27 mouse cellular contexts compared by ENCODE assay signal in the genomic region with DNA sequence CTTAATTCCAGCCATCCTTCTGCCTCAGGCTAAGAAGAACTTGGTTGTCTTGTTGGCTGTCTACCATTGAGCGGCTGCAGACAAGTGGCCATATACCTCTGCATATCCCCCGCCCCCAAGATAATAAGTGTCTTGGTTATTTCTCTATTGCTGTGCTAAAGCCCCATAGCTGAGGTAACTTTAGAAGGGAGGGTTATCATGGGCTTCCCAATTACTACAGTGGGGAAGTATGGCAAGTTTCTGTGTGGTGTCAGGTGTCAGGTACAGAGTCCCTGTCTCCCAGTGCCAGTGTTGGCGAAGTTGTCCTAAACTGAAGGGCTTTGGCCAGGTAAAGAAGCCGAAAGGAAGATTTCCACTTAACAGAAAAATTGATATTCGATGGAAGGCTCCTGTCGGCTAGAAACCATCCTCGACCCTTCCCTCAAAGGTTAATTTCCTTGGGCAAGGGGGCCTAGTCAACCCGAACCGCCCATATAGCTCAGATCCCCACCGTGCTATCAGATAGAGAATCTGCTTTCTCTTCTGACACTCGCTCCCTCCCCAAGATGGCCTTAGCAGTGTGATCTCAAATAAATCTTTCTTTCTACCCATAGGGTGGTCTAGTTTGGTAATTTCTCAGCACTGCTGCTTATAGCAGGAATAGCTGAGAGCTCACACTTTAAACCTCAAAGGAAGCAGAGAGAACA.
"Had no signal": no experiment of that assay in that cellular context is flagged by ENCODE, and none has a peak within 500 bp of the region (broad histone marks: within the 10 kb centered on the region; RNA-seq: fewer than 3 reads in every experiment).

No protein-coding gene starts in this region.

- H3K4me1 ChIP-seq: heart, embryonic 13.5 days; heart, embryonic 15.5 days; hindbrain, embryonic 10.5 days; hindbrain, embryonic 12.5 days; intestine, embryonic 15.5 days; limb, embryonic 10.5 days; limb, embryonic 12.5 days; liver, embryonic 13.5 days; liver, embryonic 15.5 days had no signal

- ATAC-seq: hindbrain, embryonic 16.5 days; inflammation-experienced regulatory T-cells, adult 6 months; intestine, embryonic 15.5 days; intestine, postnatal 0 days had no signal

- H3K27ac ChIP-seq: gastrocnemius, adult 2 months; heart, adult 2 months; heart, embryonic 13.5 days; heart, embryonic 15.5 days; hindbrain, embryonic 10.5 days; hindbrain, embryonic 12.5 days; hindbrain, embryonic 14.5 days; intestine, embryonic 15.5 days; layer of hippocampus, adult 2 months; left cerebral cortex, adult 2 months; limb, embryonic 10.5 days; limb, embryonic 12.5 days; liver, embryonic 13.5 days; liver, embryonic 15.5 days had no signal

- H3K27me3 ChIP-seq: heart, embryonic 13.5 days; heart, embryonic 15.5 days; hindbrain, embryonic 12.5 days; intestine, embryonic 15.5 days; limb, embryonic 12.5 days; liver, embryonic 13.5 days; liver, embryonic 15.5 days had no signal

- H3K9me3 ChIP-seq: heart, embryonic 13.5 days; heart, embryonic 15.5 days; hindbrain, embryonic 10.5 days; hindbrain, embryonic 12.5 days; intestine, embryonic 15.5 days; limb, embryonic 10.5 days; limb, embryonic 12.5 days; liver, embryonic 13.5 days; liver, embryonic 15.5 days had no signal

- H3K4me2 ChIP-seq: heart, embryonic 11.5 days; heart, embryonic 13.5 days; heart, embryonic 15.5 days; hindbrain, embryonic 12.5 days; hindbrain, embryonic 14.5 days; intestine, embryonic 15.5 days; limb, embryonic 12.5 days; liver, embryonic 11.5 days; liver, embryonic 13.5 days; liver, embryonic 15.5 days had no signal

- H3K4me3 ChIP-seq: gastrocnemius, adult 2 months; heart, adult 2 months; heart, embryonic 13.5 days; heart, embryonic 15.5 days; hindbrain, embryonic 10.5 days; hindbrain, embryonic 12.5 days; intestine, embryonic 15.5 days; layer of hippocampus, adult 2 months; left cerebral cortex, adult 2 months; limb, embryonic 10.5 days; limb, embryonic 12.5 days; liver, embryonic 13.5 days; liver, embryonic 15.5 days had no signal

- H3K36me3 ChIP-seq: heart, embryonic 13.5 days; heart, embryonic 15.5 days; hindbrain, embryonic 10.5 days; hindbrain, embryonic 12.5 days; intestine, embryonic 15.5 days; limb, embryonic 10.5 days; limb, embryonic 12.5 days; liver, embryonic 13.5 days; liver, embryonic 15.5 days had no signal

- DNase-seq: gastrocnemius, adult 2 months; gastrocnemius, postnatal 10 days; gastrocnemius, postnatal 25 days; heart, adult 2 months; heart, postnatal 14 days; heart, postnatal 4 days; kidney, adult 2 months; kidney, postnatal 14 days; kidney, postnatal 36 days; liver; liver, embryonic 13.5 days had no signal

- H3K9ac ChIP-seq: heart, embryonic 13.5 days; heart, embryonic 15.5 days; hindbrain, embryonic 12.5 days; hindbrain, embryonic 14.5 days; intestine, embryonic 15.5 days; limb, embryonic 12.5 days; liver, embryonic 13.5 days; liver, embryonic 15.5 days had no signal
